Mouse (Mus musculus): ENCODE measurements around the gene Trip12.

Trip12 gene

GRCm38 (mm10) chr1:84777455-84777854 is 62.9 kb downstream of the Trip12 start:
- no peak for DNase-seq

- DNase-seq: no peak
Measured at GRCm38 (mm10) chr1:84758843-84759242, 81.5 kb downstream of the Trip12 start.

- DNase-seq: no peak
Measured at GRCm38 (mm10) chr1:84742156-84742555, 98.2 kb downstream of the Trip12 start.

GRCm38 (mm10) chr1:84740080-84740479 is 100.2 kb downstream of the Trip12 start:
- no peak for DNase-seq

- no peak for DNase-seq
Measured at GRCm38 (mm10) chr1:84737097-84737496, 103.2 kb downstream of the Trip12 start.

GRCm38 (mm10) chr1:84733799-84734198 is 106.5 kb downstream of the Trip12 start:
- DNase-seq: peak; percentile 12

GRCm38 (mm10) chr1:84731763-84732162 is 108.6 kb downstream of the Trip12 start:
- no peak for DNase-seq

GRCm38 (mm10) chr1:84722841-84723240 is 117.5 kb downstream of the Trip12 start:
- DNase-seq: no peak

GRCm38 (mm10) chr1:84722371-84722770 is 117.9 kb downstream of the Trip12 start:
- DNase-seq: no peak

- no peak for DNase-seq
Measured at GRCm38 (mm10) chr1:84721942-84722341, 118.4 kb downstream of the Trip12 start.

- DNase-seq: no peak
Measured at GRCm38 (mm10) chr1:84709810-84710785, 130.2 kb downstream of the Trip12 start.

GRCm38 (mm10) chr1:84709406-84709805 is 130.9 kb downstream of the Trip12 start:
- DNase-seq: no peak

- DNase-seq: no peak
Measured at GRCm38 (mm10) chr1:84700254-84700653, 140.1 kb downstream of the Trip12 start.

GRCm38 (mm10) chr1:84697136-84697535 is 143.2 kb downstream of the Trip12 start:
- peak; percentile 11 for DNase-seq

GRCm38 (mm10) chr1:84695517-84696411 is 144.6 kb downstream of the Trip12 start, which contains the start of gene Dner:
TSS of gene Dner (minus strand) at chr1:84696221.
- peak; percentile 70 for DNase-seq

- DNase-seq: no peak
Measured at GRCm38 (mm10) chr1:84694688-84695474, 145.4 kb downstream of the Trip12 start.

- no peak for DNase-seq
Measured at GRCm38 (mm10) chr1:84677910-84678309, 162.4 kb downstream of the Trip12 start.

Data from kidney, adult 9 months (tissue).